Mouse (Mus musculus): ENCODE measurements around the gene Sae1.

The Sae1 gene

GRCm38 (mm10) chr7:16387160-16388041 is at the start of gene Sae1:
Gene Sae1, minus strand, starts transcription at chr7:16387806.
- DNase-seq (ENCODE audit: low spot score in 2 of 2): peak; percentile 92 to 95

GRCm38 (mm10) chr7:16435088-16435487 is 47.5 kb upstream of the Sae1 start:
- no peak for DNase-seq (ENCODE audit: low spot score in 2 of 2)

- no peak for DNase-seq (ENCODE audit: low spot score in 2 of 2)
Observed at GRCm38 (mm10) chr7:16433352-16433971, 45.9 kb upstream of the Sae1 start.

- DNase-seq (ENCODE audit: low spot score in 2 of 2): peak; percentile 74 to 89
Observed at GRCm38 (mm10) chr7:16426129-16426729, 38.6 kb upstream of the Sae1 start.

GRCm38 (mm10) chr7:16425721-16426120 is 38.1 kb upstream of the Sae1 start:
- DNase-seq (ENCODE audit: low spot score in 2 of 2): no peak

GRCm38 (mm10) chr7:16423731-16424130 is 36.1 kb upstream of the Sae1 start:
- DNase-seq (ENCODE audit: low spot score in 2 of 2): no peak

GRCm38 (mm10) chr7:16422222-16422856 is 34.7 kb upstream of the Sae1 start:
- no peak for DNase-seq (ENCODE audit: low spot score in 2 of 2)

GRCm38 (mm10) chr7:16420493-16421118 is 33.0 kb upstream of the Sae1 start:
- no peak for DNase-seq (ENCODE audit: low spot score in 2 of 2)

GRCm38 (mm10) chr7:16418713-16419112 is 31.1 kb upstream of the Sae1 start:
- no peak for DNase-seq (ENCODE audit: low spot score in 2 of 2)

GRCm38 (mm10) chr7:16417141-16417771 is 29.6 kb upstream of the Sae1 start:
- no peak for DNase-seq (ENCODE audit: low spot score in 2 of 2)

- DNase-seq (ENCODE audit: low spot score in 2 of 2): no peak
Observed at GRCm38 (mm10) chr7:16415426-16415825, 27.8 kb upstream of the Sae1 start.

- DNase-seq (ENCODE audit: low spot score in 2 of 2): no peak
Observed at GRCm38 (mm10) chr7:16412930-16413329, 25.3 kb upstream of the Sae1 start.

GRCm38 (mm10) chr7:16412220-16412896 is 24.8 kb upstream of the Sae1 start:
- DNase-seq (ENCODE audit: low spot score in 2 of 2): no peak

- DNase-seq (ENCODE audit: low spot score in 2 of 2): no peak
Observed at GRCm38 (mm10) chr7:16411100-16411499, 23.5 kb upstream of the Sae1 start.

GRCm38 (mm10) chr7:16406978-16407377 is 19.4 kb upstream of the Sae1 start:
- no peak for DNase-seq (ENCODE audit: low spot score in 2 of 2)

- peak; percentile 63 to 75 for DNase-seq (ENCODE audit: low spot score in 2 of 2)
Observed at GRCm38 (mm10) chr7:16405516-16406351, 18.1 kb upstream of the Sae1 start.

GRCm38 (mm10) chr7:16405073-16405455 is 17.5 kb upstream of the Sae1 start:
- DNase-seq (ENCODE audit: low spot score in 2 of 2): peak; percentile 56 to 66

GRCm38 (mm10) chr7:16404315-16405072 is 16.9 kb upstream of the Sae1 start:
- DNase-seq (ENCODE audit: low spot score in 2 of 2): peak; percentile 41 to 52

All from spleen, postnatal 10 days (tissue).